Mouse (Mus musculus): Measurements from ENCODE around the gene Poc5. TPM values are rescaled to one million over a fixed set of nuclear protein-coding genes. Genes with fewer than 3 reads are reported as not detected.

Gene Poc5
- polyA plus RNA-seq, 1 experiment from 2014 or later: 23.3 TPM

Small RNA genes within 50 kb of the gene (microRNA-seq; reads per million reads assigned to microRNA genes)
- gene Gm25213 (ENCODE audit: borderline number of aligned reads): not detected

Other genes starting within 250 kb of the Poc5 start
- 0.10 TPM in 1 of 2 replicates, not detected in the other for gene Ankdd1b, start 82.9 kb downstream of the Poc5 start, polyA plus RNA-seq (2015; fragmentation: Nextera tagmentation; extraction: Ambion mirVana)
- gene Gm17622, start 102.4 kb downstream of the Poc5 start, polyA plus RNA-seq (2015; fragmentation: Nextera tagmentation; extraction: Ambion mirVana): not detected in 2 replicates
- 6.0 and 7.2 TPM in 2 replicates for gene Polk, start 154.3 kb downstream of the Poc5 start, polyA plus RNA-seq (2015; fragmentation: Nextera tagmentation; extraction: Ambion mirVana)
- gene Col4a3bp, start 154.3 kb downstream of the Poc5 start, polyA plus RNA-seq (2015; fragmentation: Nextera tagmentation; extraction: Ambion mirVana): 7.6 and 9.0 TPM in 2 replicates

All from thymus, postnatal 0 days (tissue).